Mouse (Mus musculus): Measurements from ENCODE around the gene Calb2.

Calb2 gene

DNA sequence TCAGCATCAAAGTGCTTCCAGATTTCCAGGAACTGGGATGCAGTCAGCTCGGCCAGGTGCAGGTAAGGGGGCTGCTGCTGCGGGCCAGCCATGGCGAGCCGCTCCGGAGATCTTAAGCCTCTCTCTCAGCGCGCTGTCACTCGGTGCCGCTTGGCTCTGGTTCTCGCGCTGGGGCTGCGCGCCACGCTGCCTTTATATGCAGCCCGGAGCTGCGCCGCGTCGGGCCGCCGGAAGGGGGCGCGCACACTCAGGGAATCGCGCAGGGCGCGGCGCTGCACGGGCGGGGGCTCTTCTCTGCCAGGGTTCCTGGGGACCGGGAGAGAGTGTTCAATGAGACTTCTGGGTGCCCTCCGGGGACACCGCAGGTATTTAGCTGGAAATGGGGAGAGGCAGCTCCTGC, at the start of gene Calb2:
Gene Calb2 (minus strand): TSS at position 165 of the 400 bp plus-strand sequence.
- peak; percentile 90 for DNase-seq

DNA sequence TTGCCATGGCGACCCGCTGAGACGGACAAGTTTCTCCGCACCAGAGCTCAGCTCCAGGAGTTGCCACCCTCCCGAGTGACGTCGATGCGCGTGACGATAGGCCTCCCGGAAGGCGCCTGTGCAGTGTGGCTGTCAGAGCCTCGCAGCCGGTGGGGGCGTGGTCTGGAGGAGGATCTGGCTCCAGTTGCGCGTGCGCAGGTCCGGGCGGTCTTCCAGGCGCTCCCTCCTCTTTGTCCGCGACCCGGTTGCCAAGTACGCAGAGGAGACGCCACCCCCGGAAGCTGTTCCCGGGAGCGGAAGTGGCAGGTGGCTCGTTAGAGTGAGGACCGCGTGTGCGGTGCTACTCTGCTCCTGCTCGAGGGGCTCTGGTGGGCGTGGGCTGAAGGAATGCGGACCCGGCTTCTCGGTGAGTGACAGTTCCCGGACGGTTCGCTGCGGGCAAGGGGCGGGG, 49.7 kb upstream of the Calb2 start:
- DNase-seq = peak; percentile 99

DNA sequence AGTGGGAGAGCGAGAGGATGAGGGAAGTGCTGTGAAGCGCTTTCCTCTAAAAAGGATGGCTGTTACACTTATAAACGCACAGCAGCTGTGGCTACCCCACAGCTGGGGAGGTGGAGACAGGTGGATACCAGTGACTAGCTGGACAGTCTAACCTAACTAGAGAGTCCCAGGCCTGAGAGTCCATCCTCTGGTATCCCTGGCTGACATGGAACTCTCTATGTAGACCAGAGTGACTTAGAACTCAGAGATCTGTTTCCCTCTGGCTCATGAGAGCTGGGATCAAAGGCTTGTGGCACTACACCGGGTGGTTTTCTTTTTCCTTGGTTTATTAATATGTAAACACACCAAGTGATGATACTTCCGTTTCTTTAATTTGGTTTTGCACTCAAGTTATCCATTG, 49.2 kb upstream of the Calb2 start:
- no peak for DNase-seq

DNA sequence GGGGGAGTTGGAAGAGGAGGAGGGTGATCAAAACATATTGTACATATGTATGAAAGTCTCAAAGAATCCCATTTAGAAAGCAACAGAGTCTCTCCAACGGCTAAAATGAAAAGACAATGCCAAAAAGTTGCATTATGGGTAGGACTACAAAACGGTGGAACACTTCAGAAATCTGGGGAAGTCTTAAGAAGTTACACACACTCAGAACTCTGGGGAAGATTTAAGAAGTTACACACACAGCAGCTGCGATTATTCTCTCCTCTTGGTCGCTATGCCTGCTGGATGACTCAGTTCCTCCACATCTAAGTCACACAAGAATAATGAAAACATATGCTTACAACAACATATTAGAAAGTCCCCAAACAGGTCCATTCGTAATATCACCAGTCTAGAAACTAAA, 48.2 kb upstream of the Calb2 start:
- DNase-seq = no peak

- no peak for DNase-seq
Measured at GRCm38 (mm10) chr8:110215365-110215764, 47.4 kb upstream of the Calb2 start, which contains the start of gene Cmtr2. Gene Cmtr2, plus strand, starts transcription at chr8:110215665.

DNA sequence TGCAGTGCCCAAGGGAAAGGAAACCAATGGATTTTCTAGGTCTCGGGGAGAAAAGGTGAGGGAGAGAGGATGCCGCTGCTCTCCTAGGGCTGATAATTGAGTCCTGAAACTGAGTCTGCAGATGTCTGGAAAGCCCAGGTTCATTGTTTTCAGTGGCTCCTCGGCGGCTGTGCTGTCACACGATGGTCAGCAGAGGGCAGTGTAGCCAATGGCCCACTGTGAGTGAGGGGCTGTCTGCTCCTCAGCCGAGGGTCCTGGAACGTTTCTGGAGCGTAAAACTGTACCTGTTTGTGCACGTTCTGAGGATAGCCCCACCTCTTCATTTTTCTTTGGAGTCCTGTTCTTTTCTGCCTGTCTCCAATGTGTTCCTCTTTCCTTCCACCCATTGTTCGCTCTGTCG, 33.8 kb upstream of the Calb2 start:
- no peak for DNase-seq

DNA sequence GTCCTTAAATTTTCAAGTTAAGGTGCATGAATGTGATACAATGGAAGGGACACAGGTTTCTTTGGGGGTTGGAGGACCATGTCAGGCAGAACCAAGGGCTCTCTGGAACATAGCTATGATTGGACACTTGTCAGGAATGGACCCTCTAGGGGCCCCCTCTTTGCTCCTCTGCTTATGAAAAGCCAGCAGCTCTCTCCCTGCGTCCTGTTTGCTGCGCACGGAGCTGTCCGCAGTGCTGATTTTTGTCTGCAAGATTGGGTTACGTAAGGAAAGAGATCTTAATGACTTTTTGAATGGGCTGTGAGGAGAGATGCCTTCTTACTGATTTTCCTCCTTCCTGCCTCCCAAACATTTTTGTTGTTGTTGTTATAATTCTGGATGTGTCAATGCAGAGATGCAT, 28.7 kb upstream of the Calb2 start:
- DNase-seq = no peak

DNA sequence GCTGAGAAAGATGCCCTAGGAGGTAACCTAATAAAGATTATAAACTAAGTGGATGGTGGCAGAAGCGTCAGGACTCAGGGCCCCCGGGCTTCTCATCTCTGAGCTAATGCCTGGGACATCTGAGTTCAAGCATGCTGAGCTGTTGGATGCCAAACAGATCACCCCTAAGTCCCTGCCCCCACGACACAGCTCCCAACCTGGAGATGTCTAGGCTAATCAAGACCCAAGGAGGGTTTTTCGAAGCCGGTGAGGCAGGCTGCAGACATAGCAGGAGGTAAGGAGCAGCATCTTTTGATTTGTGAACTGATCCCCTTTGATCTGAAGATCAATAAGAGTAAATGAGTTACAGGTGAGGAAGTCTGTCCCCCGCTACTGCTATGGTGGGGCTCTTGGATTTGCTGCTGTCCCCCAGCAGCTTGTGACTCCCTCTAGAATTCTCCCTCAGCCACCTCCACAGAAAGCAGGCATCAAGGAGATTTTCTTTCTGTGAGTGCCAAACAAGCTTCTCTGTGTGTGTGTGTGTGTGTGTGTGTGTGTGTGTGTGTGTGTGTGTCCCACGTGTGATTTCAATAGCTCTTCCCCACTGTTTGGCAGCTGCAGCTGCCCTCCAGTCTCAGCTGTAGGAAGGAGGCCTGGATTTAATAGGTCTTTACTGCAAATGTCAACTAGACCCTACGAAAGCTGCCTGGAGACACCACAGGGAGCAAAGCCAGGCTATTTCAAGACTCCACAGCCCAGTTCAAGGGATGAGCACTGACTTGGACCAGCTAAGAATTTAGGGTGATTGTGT, 21.1 kb upstream of the Calb2 start:
- no peak for DNase-seq

DNA sequence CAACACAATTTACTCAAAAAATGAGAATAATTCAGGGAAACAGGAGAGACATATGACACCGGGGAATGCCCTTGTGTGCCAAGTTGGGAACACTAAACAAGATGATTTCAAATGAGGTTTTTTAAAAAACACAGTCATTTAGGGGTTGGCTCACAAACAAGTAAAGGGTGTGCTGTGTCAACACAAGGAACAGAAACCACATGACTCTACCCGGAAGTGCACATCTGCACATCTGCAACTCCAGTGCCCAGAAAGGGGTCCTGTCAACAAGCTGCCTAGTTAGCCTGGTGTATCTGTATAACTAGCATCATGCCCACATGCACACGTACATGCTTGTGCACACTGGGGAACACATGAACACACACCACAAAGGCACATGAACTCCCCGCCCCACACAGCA, 17.5 kb upstream of the Calb2 start:
- no peak for DNase-seq

GRCm38 (mm10) chr8:110183748-110184147, 15.7 kb upstream of the Calb2 start:
- no peak for DNase-seq

- DNase-seq = no peak
Measured at GRCm38 (mm10) chr8:110182735-110183367, 14.8 kb upstream of the Calb2 start.

- peak; percentile 95 for DNase-seq
Measured at GRCm38 (mm10) chr8:110177359-110178155, 9.5 kb upstream of the Calb2 start.

GRCm38 (mm10) chr8:110174826-110175225, 6.8 kb upstream of the Calb2 start:
- DNase-seq = peak; percentile 86

DNA sequence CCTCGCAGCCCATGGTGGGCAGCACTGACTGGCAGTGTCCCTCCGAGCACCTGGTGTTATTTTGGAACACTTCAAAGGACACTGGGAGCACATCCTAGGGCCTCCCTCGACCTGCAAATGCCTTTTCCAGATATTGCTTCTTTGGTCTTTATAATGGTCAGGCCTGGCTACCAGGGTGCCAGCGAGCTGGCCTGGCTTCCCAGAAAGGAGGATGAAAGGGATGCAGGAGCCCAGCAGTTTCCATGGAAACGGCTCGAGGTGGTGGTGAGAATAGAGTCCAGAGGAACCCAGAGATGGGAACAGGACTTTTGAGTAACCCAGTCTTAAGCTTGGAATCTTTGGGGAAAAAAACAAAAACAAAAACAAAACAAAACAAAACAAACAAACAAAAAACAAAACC, 4.2 kb upstream of the Calb2 start:
- peak; percentile 48 for DNase-seq

- DNase-seq = no peak
Measured at GRCm38 (mm10) chr8:110166270-110166669, 1.7 kb downstream of the Calb2 start.

- peak; percentile 96 for DNase-seq
Measured at GRCm38 (mm10) chr8:110162007-110162406, 6.0 kb downstream of the Calb2 start.

DNA sequence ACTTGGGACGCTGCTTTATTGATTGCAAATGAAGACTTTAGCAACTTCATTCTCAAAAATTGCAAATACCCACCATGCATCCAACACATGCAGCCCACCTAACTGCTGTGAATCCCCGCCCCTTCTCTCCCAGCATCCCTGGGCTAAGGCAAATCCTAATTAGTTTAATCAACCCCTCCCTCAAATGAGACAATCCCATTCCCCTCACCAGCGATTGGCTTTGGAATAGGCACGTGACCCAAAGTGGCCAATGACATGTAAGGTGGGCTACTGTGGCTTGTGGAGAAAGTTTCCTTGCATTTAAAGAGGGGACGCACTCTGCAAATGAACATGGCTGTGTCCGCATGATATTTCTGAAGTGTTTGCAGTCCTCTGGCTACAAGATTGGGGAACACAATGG, 15.1 kb downstream of the Calb2 start:
- no peak for DNase-seq

GRCm38 (mm10) chr8:110145538-110145937, 22.5 kb downstream of the Calb2 start:
- peak; percentile 70 for DNase-seq

DNA sequence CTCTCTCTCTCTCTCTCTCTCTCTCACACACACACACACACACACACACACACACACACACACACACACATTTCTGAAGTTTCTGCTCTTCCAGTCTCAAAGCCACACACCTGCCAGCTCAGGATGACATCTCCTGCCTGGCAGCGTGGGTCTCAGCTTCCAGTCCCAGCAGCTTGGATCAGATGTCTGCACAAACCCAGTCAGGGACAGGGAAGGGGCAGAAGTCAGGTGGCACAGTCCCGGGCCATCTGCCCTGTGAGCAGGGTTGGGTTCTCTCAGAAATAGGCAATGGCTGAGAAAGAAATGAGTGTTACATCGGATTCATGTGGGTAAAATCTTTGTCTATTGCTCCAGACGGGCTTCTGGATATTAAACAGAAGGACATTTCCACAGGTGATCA, 27.2 kb downstream of the Calb2 start:
- DNase-seq = peak; percentile 57

- no peak for DNase-seq
Measured at GRCm38 (mm10) chr8:110140156-110140555, 27.9 kb downstream of the Calb2 start.

DNA sequence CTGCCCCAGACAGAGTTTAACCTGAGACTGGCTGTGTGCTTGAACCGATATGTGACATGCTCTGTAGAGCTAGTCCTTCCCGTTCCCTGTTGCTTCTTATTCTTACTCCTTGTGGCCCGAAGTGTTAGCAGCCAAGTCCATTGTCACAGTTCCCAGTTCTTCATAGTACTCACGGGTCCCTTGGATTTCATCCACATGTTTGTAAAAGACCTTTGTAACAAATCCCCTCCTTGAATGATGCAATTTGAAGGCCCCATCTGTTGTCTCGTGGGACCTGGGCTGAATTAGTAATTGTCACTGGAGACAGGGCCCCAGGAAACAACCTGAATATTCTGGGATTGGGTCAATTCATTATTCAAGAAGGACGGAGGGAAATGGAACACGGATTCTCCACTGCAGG, 32.5 kb downstream of the Calb2 start:
- no peak for DNase-seq

GRCm38 (mm10) chr8:110134236-110134635, 33.8 kb downstream of the Calb2 start:
- DNase-seq = no peak

DNA sequence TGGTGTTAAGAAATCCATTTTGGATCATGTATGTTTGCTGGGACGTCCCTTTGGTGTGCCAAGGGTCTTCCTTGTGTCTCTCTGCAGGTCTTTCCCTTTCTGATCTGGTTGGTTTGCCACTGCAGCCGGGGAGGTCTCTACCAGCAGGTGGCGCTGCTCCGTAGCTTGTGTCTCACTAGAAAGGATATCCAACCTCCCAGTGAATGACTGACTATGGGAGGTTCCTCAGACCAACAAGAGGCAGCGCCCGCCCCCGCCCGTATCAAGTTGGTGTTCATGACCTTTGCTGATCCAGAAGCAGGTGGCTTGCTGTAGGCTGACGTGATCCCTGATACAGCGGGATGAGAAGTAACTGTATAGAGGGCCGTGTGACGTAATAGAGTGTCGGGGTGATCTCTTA, 37.5 kb downstream of the Calb2 start:
- DNase-seq = peak; percentile 87

GRCm38 (mm10) chr8:110119715-110120114, 48.3 kb downstream of the Calb2 start:
- peak; percentile 58 for DNase-seq
